Mouse (Mus musculus) midbrain, embryonic 15.5 days (tissue): Measurements from ENCODE around the gene Miip. TPM values are rescaled to one million over a fixed set of nuclear protein-coding genes. Genes with fewer than 3 reads are reported as not detected.
"Not testable (repeated sequence)": the region's sequence is repeated elsewhere in the genome, so short reads cannot be mapped to it uniquely, and the experiment has no call there.

ENCODE experiments used
- ATAC-seq: fragments of 200-750 bp; cut with Nextera tagmentation; replicated peaks from 2 replicates; pipeline ENCODE4 v1.8.0; 2017; ENCODE audit warnings: moderate TSS enrichment
- H3K27ac ChIP-seq: fragments of 300-500 bp; sonication (generic); 2 replicates; pipeline ENCODE4 v1.5.1; 2015; ENCODE audit warnings: mild to moderate bottlenecking, inconsistent platforms
- H3K27me3 ChIP-seq: fragments of 300-500 bp; sonication (generic); replicated peaks from 2 replicates; pipeline ENCODE4 v1.6.1; 2015; ENCODE audit warnings: inconsistent platforms
- H3K36me3 ChIP-seq: fragments of 300-500 bp; sonication (generic); replicated peaks from 2 replicates; pipeline ENCODE4 v1.6.1; 2015; ENCODE audit warnings: inconsistent platforms
- H3K4me1 ChIP-seq: fragments of 300-500 bp; sonication (generic); 2 replicates; pipeline ENCODE4 v1.6.1; 2015; ENCODE audit warnings: inconsistent platforms
- H3K4me2 ChIP-seq: fragments of 300-500 bp; sonication (generic); 2 replicates; pipeline ENCODE4 v1.6.1; 2015; ENCODE audit warnings: inconsistent platforms, mild to moderate bottlenecking, moderate library complexity
- H3K4me3 ChIP-seq: fragments of 300-500 bp; sonication (generic); 2 replicates; pipeline ENCODE4 v1.5.1; 2015; ENCODE audit warnings: mild to moderate bottlenecking, inconsistent platforms
- H3K9ac ChIP-seq: fragments of 300-500 bp; sonication (generic); 2 replicates; pipeline ENCODE4 v1.6.1; 2015; ENCODE audit warnings: mild to moderate bottlenecking, inconsistent platforms
- H3K9me3 ChIP-seq: fragments of 300-500 bp; sonication (generic); 2 replicates; pipeline ENCODE4 v1.6.1; 2016; ENCODE audit warnings: inconsistent platforms
- WGBS: fragments of 180-500 bp; shearing (Covaris S2); methylation state at CpG from one replicate; pipeline ENCODE4 v1.1.7; 2015; ENCODE audit warnings: mixed read lengths; 5-methylcytosine and 5-hydroxymethylcytosine counted together
- polyA plus RNA-seq: library from polyadenylated mRNA; unstranded; fragments of >200 nt; fragmentation: Nextera tagmentation; extraction: Ambion mirVana; gene quantifications from 2 replicates; pipeline ENCODE4 v1.2.1, GENCODE M21; 2015

The Miip gene
- polyA plus RNA-seq, 1 experiment from 2014 or later = 43.3 TPM

- H3K27me3 ChIP-seq, ATAC-seq, H3K27ac ChIP-seq, H3K9ac ChIP-seq, H3K4me2 ChIP-seq, H3K9me3 ChIP-seq, H3K4me3 ChIP-seq: not testable (repeated sequence)
- peaks cover 28% of the 10 kb centered on the region for H3K4me1 ChIP-seq
- peaks cover 11% of the 10 kb centered on the region; the same call in 1 of the 2 replicates for H3K36me3 ChIP-seq
- 55% methylated on average over 3 of the region's 3 CpGs for WGBS
Measured at GRCm38 (mm10) chr4:147866793-147867192, 1.8 kb downstream of the Miip start.

- Histone ChIP-seq H3K4me1 (peaks cover 28% of the 10 kb centered on the region), H3K9ac (no peak overlapping the region), H3K4me2 (no peak overlapping the region), H3K9me3 (no peaks in the 10 kb centered on the region), H3K27ac (no peak overlapping the region), H3K27me3 (no peaks in the 10 kb centered on the region), H3K4me3 (no peak overlapping the region), H3K36me3 (peaks cover 19% of the 10 kb centered on the region; the same call in 1 of the 2 replicates)
- no peak for ATAC-seq
- 95% methylated on average over 9 of the region's 9 CpGs for WGBS
Measured at GRCm38 (mm10) chr4:147866056-147866455, 2.6 kb downstream of the Miip start.

GRCm38 (mm10) chr4:147865651-147866050 lies 3.0 kb downstream of the Miip start:
- H3K9ac ChIP-seq = no peak overlapping the region
- H3K9me3 ChIP-seq = no peaks in the 10 kb centered on the region
- H3K4me1 ChIP-seq = peaks cover 28% of the 10 kb centered on the region
- H3K27ac ChIP-seq = no peak overlapping the region
- H3K4me2 ChIP-seq = no peak overlapping the region
- H3K36me3 ChIP-seq = peaks cover 23% of the 10 kb centered on the region; the same call in 1 of the 2 replicates
- ATAC-seq = no peak
- no peaks in the 10 kb centered on the region for H3K27me3 ChIP-seq
- WGBS = 92% methylated on average over 6 of the region's 6 CpGs
- no peak overlapping the region for H3K4me3 ChIP-seq

- ATAC-seq = no peak
- Histone ChIP-seq H3K9ac (no peak overlapping the region), H3K4me2 (no peak overlapping the region), H3K9me3 (no peaks in the 10 kb centered on the region), H3K27me3 (no peaks in the 10 kb centered on the region), H3K36me3 (peaks cover 26% of the 10 kb centered on the region; the same call in 1 of the 2 replicates), H3K4me3 (no peak overlapping the region), H3K27ac (no peak overlapping the region), H3K4me1 (peaks cover 1% of the 10 kb centered on the region)
- 94% methylated on average over 3 of the region's 3 CpGs for WGBS
Measured at GRCm38 (mm10) chr4:147862051-147862450, 6.6 kb downstream of the Miip start.

- H3K9me3 ChIP-seq = 0 out of 2 replicates have a peak, but pooled peaks cover under 1% of the 10 kb centered on the region
- H3K27me3 ChIP-seq = no peaks in the 10 kb centered on the region
- no peak for ATAC-seq
- peaks cover 2% of the 10 kb centered on the region for H3K36me3 ChIP-seq
- WGBS = 81% methylated on average over 2 of the region's 2 CpGs
- no peak overlapping the region for H3K4me2 ChIP-seq
- peaks cover 10% of the 10 kb centered on the region for H3K4me1 ChIP-seq
- H3K27ac ChIP-seq = no peak overlapping the region
- no peak overlapping the region for H3K4me3 ChIP-seq
- H3K9ac ChIP-seq = no peak overlapping the region
Measured at GRCm38 (mm10) chr4:147850776-147851175, 17.8 kb downstream of the Miip start.

- Histone ChIP-seq H3K9ac (peak overlapping the region; percentile 26), H3K4me3 (peak overlapping the region; percentile 56), H3K27ac (peak overlapping the region; percentile 31; the same call in 1 of the 2 replicates), H3K36me3 (peaks cover 15% of the 10 kb centered on the region), H3K9me3 (peaks cover 6% of the 10 kb centered on the region; the same call in 1 of the 2 replicates), H3K27me3 (no peaks in the 10 kb centered on the region), H3K4me2 (peak overlapping the region; percentile 52), H3K4me1 (peaks cover 10% of the 10 kb centered on the region)
- 6% methylated on average over 4 of the region's 4 CpGs for WGBS
- peak; percentile 83 for ATAC-seq
Measured at GRCm38 (mm10) chr4:147848584-147848991, 20.0 kb downstream of the Miip start.

- WGBS = 3% methylated on average over 23 of the region's 23 CpGs
- H3K36me3 ChIP-seq = peaks cover 19% of the 10 kb centered on the region
- H3K4me1 ChIP-seq = peaks cover 10% of the 10 kb centered on the region
- no peaks in the 10 kb centered on the region for H3K27me3 ChIP-seq
- ATAC-seq = peak; percentile 90
- peak within 1 kb of the TSS; percentile 64 for H3K9ac ChIP-seq
- peak within 1 kb of the TSS; percentile 56 for H3K4me3 ChIP-seq
- peak within 1 kb of the TSS; percentile 56 for H3K4me2 ChIP-seq
- peak within 1 kb of the TSS; percentile 31; the same call in 1 of the 2 replicates for H3K27ac ChIP-seq
- H3K9me3 ChIP-seq = peaks cover 9% of the 10 kb centered on the region
Measured at GRCm38 (mm10) chr4:147847614-147848583, 20.7 kb downstream of the Miip start, which contains the start of gene Zfp933. Gene Zfp933, minus strand, starts transcription at chr4:147848366.

- peaks cover 33% of the 10 kb centered on the region for H3K36me3 ChIP-seq
Measured at GRCm38 (mm10) chr4:147842871-147843270, 25.7 kb downstream of the Miip start.

GRCm38 (mm10) chr4:147839282-147839681 lies 29.3 kb downstream of the Miip start:
- WGBS = 99% methylated on average over 21 of the region's 26 CpGs

More at GRCm38 (mm10) chr4:147842871-147843270, 25.7 kb downstream of the Miip start:
- H3K27me3 ChIP-seq = no peaks in the 10 kb centered on the region
- no peak for ATAC-seq
- H3K4me1 ChIP-seq = peaks cover 5% of the 10 kb centered on the region
- no peak overlapping the region for H3K27ac ChIP-seq
- H3K9me3 ChIP-seq = peaks cover 22% of the 10 kb centered on the region
- no peak overlapping the region for H3K9ac ChIP-seq
- no peak overlapping the region for H3K4me2 ChIP-seq
- H3K4me3 ChIP-seq = no peak overlapping the region
- WGBS = 92% methylated on average over 3 of the region's 3 CpGs

GRCm38 (mm10) chr4:147824389-147824788 lies 44.2 kb downstream of the Miip start:
- Histone ChIP-seq H3K27me3 (no peaks in the 10 kb centered on the region), H3K4me1 (no peaks in the 10 kb centered on the region), H3K4me2 (no peak overlapping the region), H3K9ac (no peak overlapping the region), H3K36me3 (peaks cover 70% of the 10 kb centered on the region), H3K4me3 (no peak overlapping the region), H3K27ac (no peak overlapping the region), H3K9me3 (peaks cover 70% of the 10 kb centered on the region)
- ATAC-seq = no peak
- 94% methylated on average over 4 of the region's 4 CpGs for WGBS

More at GRCm38 (mm10) chr4:147839282-147839681, 29.3 kb downstream of the Miip start:
- H3K9me3 ChIP-seq = peaks cover 19% of the 10 kb centered on the region
- not testable (repeated sequence) for H3K4me2 ChIP-seq, H3K4me1 ChIP-seq, H3K27me3 ChIP-seq, H3K9ac ChIP-seq, ATAC-seq, H3K27ac ChIP-seq, H3K4me3 ChIP-seq
- peaks cover 24% of the 10 kb centered on the region for H3K36me3 ChIP-seq

- H3K36me3 ChIP-seq = peaks cover 47% of the 10 kb centered on the region
Measured at GRCm38 (mm10) chr4:147821414-147821813, 47.2 kb downstream of the Miip start.

GRCm38 (mm10) chr4:147819659-147820058 lies 49.0 kb downstream of the Miip start:
- not testable (repeated sequence) for H3K4me2 ChIP-seq, ATAC-seq, H3K9ac ChIP-seq, H3K27me3 ChIP-seq, H3K4me3 ChIP-seq, H3K4me1 ChIP-seq, H3K27ac ChIP-seq
- Histone ChIP-seq H3K36me3 (peaks cover 31% of the 10 kb centered on the region), H3K9me3 (peaks cover 38% of the 10 kb centered on the region)
- WGBS = 82% methylated on average over 7 of the region's 7 CpGs

More at GRCm38 (mm10) chr4:147821414-147821813, 47.2 kb downstream of the Miip start:
- not testable (repeated sequence) for H3K27ac ChIP-seq, H3K27me3 ChIP-seq, H3K9ac ChIP-seq, H3K4me2 ChIP-seq, ATAC-seq, H3K4me3 ChIP-seq, H3K4me1 ChIP-seq
- WGBS = 91% methylated on average over 3 of the region's 3 CpGs
- H3K9me3 ChIP-seq = peaks cover 55% of the 10 kb centered on the region
